Mouse (Mus musculus): Measurements from ENCODE around the gene Rbm5. TPM values are rescaled to one million over a fixed set of nuclear protein-coding genes. Genes with fewer than 3 reads are reported as not detected.
A peak's percentile ranks its signal among the peaks of the same experiment; 100 is the strongest.

Gene Rbm5
- polyA plus RNA-seq, 1 experiment from 2014 or later = 256 TPM

DNA sequence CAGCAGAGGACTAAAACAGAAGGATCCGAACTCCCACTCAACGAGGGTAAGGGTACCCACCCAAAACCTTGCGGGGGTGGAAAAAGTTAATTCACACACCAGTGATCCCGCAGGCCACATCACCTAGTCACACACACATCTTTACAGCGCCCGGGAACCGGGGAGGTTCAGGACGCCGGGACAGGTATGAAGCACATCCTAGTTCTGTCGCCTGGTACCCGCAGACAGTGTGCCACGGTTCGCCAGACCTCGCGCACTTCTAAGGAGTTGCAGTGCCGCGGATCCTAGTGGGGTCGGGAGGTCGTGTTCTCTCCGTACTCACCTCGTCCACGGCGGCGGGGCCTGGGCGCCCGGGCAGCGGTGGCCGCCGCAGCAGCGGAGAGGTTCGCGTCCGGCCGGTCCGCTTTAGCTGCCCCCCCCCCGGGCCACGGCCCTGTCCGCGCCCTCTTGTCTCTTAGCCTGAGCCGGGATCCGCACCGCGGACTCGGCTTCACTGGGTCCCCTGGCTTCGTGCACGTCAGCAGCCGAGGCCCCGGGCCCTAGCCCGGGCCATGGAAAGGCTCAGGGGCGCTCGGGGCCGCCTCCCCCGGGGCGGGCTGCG, 61.6 kb downstream of the Rbm5 start:
- H3K4me1 ChIP-seq = peaks cover 56% of the 10 kb centered on the region
- WGBS = under 1% methylated on average over 42 of the region's 55 CpGs
- ATAC-seq = no peak

GRCm38 (mm10) chr9:107708439-107709095, 62.2 kb downstream of the Rbm5 start:
- H3K4me3 ChIP-seq = peak overlapping the region; percentile 65
- H3K4me2 ChIP-seq = peak overlapping the region; percentile 86
- peak overlapping the region; percentile 78 for H3K27ac ChIP-seq
- H3K36me3 ChIP-seq (ENCODE audit: poor library complexity, severe bottlenecking) = peaks cover 12% of the 10 kb centered on the region
- peaks cover 57% of the 10 kb centered on the region for H3K4me1 ChIP-seq
- 8% methylated on average over 21 of the region's 21 CpGs for WGBS
- no peaks in the 10 kb centered on the region for H3K9me3 ChIP-seq (replicated peaks)
- H3K9ac ChIP-seq = peak overlapping the region; percentile 80
- no peak for ATAC-seq
- H3K27me3 ChIP-seq = peaks cover 54% of the 10 kb centered on the region

More for the DNA sequence above, 61.6 kb downstream of the Rbm5 start:
- H3K27me3 ChIP-seq = peaks cover 54% of the 10 kb centered on the region
- peak overlapping the region; percentile 70 for H3K27ac ChIP-seq
- no peaks in the 10 kb centered on the region for H3K9me3 ChIP-seq (replicated peaks)
- peak overlapping the region; percentile 80 for H3K9ac ChIP-seq
- H3K4me2 ChIP-seq = peak overlapping the region; percentile 86
- peak overlapping the region; percentile 65 for H3K4me3 ChIP-seq
- H3K36me3 ChIP-seq (ENCODE audit: poor library complexity, severe bottlenecking) = peaks cover 11% of the 10 kb centered on the region

- Histone ChIP-seq H3K4me1 (peaks cover 64% of the 10 kb centered on the region), H3K9ac (peak overlapping the region; percentile 80), H3K9me3 (replicated peaks) (no peaks in the 10 kb centered on the region), H3K27me3 (peaks cover 54% of the 10 kb centered on the region), H3K36me3 (ENCODE audit: poor library complexity, severe bottlenecking) (peaks cover 12% of the 10 kb centered on the region), H3K27ac (peak overlapping the region; percentile 78), H3K4me3 (peak overlapping the region; percentile 65), H3K4me2 (peak overlapping the region; percentile 86)
- 3% methylated on average over 16 of the region's 17 CpGs for WGBS
- peak; percentile 37; the same call in 1 of the 2 replicates for ATAC-seq
These were observed 62.9 kb downstream of the Rbm5 start for GRCm38 (mm10) chr9:107707701-107708438.

GRCm38 (mm10) chr9:107706781-107707211, 64.0 kb downstream of the Rbm5 start:
- Histone ChIP-seq H3K36me3 (ENCODE audit: poor library complexity, severe bottlenecking) (peaks cover 15% of the 10 kb centered on the region), H3K4me1 (peaks cover 73% of the 10 kb centered on the region), H3K27me3 (peaks cover 54% of the 10 kb centered on the region), H3K4me2 (peak overlapping the region; percentile 86), H3K9me3 (replicated peaks) (no peaks in the 10 kb centered on the region), H3K9ac (peak overlapping the region; percentile 80), H3K4me3 (peak overlapping the region; percentile 65), H3K27ac (peak overlapping the region; percentile 78)
- 2% methylated on average over 14 of the region's 14 CpGs for WGBS
- ATAC-seq = no peak

DNA sequence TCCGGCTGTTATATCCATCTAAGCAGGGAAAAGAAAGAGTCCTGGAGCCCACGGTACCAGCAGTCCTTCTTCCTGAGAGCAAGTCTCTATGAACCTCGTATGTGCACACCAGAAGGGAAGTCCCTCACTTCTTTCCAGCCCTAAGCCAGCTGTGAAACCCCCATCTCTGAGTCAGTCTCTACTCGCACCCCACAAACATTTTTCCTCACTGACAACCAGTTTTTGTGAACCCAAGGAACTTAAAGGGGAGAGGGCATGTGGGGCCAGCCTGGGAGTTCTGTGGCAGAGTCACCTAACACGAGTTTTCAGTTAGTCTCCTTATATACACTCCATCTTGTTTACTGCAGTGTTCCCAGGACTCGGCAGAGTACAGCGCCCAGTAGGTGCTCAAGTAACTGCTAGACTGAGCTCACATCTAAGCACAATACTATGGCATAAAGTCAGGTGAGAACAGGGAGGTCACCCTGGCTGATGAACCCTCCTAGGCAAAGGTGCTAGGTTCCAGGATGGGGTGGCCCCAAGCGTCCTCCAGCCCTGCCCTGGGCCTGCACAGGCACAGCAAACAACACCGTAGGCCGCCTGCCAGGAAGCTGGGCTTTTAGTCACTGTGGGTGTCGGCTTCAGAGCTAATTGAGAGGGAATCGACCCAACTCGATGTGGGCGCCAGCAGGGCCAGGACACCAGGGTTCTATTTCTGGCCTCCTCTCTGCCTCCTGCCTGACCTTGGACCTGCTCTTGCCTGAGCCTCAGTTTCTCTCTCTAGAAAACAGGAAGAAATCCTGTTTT, 67.3 kb downstream of the Rbm5 start:
- WGBS = 68% methylated on average over 14 of the region's 14 CpGs
- H3K4me2 ChIP-seq = no peak overlapping the region
- H3K27me3 ChIP-seq = peaks cover 46% of the 10 kb centered on the region
- H3K9ac ChIP-seq = 0 out of 2 replicates have a peak overlapping the region, but pooled peaks have one; percentile 12
- no peaks in the 10 kb centered on the region for H3K9me3 ChIP-seq (replicated peaks)
- no peak overlapping the region; the same call in 1 of the 2 replicates for H3K27ac ChIP-seq
- H3K4me1 ChIP-seq = peaks cover 89% of the 10 kb centered on the region
- no peak for ATAC-seq
- no peak overlapping the region for H3K4me3 ChIP-seq
- peaks cover 15% of the 10 kb centered on the region for H3K36me3 ChIP-seq (ENCODE audit: poor library complexity, severe bottlenecking)

DNA sequence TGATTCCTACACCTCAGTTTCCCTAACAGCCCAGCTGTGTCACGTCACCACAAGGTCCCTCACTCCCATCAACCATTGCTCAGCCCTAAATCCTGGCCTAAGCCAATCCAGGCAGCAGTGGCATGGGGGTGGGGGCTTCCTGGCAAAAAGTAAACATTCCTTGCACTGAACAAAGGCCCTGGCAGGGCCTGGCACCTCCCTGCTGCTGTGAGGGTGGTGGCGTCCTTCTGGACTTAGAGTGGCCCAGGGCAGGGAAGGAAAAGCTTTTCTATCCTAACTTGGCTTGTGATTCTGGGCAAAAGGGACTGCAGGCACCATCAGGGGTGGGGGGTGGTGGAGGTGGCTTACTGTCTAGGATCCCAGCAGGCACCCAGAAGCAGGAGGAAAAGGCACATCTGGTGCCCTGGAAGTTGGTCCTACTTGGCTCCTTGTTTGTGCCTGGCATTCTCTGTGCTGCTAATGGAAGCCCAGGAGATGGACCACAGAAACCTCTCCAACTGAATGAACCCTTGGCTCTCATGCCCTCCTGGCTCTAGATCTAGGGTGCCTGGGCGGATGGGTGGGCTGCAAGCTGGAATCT, 68.1 kb downstream of the Rbm5 start:
- Histone ChIP-seq H3K27me3 (peaks cover 37% of the 10 kb centered on the region), H3K9me3 (replicated peaks) (no peaks in the 10 kb centered on the region), H3K27ac (no peak overlapping the region), H3K4me1 (peaks cover 89% of the 10 kb centered on the region), H3K36me3 (ENCODE audit: poor library complexity, severe bottlenecking) (peaks cover 15% of the 10 kb centered on the region), H3K4me3 (no peak overlapping the region), H3K9ac (peak overlapping the region; percentile 12; the same call in 1 of the 2 replicates), H3K4me2 (no peak overlapping the region)
- no peak for ATAC-seq
- 64% methylated on average over 3 of the region's 3 CpGs for WGBS

DNA sequence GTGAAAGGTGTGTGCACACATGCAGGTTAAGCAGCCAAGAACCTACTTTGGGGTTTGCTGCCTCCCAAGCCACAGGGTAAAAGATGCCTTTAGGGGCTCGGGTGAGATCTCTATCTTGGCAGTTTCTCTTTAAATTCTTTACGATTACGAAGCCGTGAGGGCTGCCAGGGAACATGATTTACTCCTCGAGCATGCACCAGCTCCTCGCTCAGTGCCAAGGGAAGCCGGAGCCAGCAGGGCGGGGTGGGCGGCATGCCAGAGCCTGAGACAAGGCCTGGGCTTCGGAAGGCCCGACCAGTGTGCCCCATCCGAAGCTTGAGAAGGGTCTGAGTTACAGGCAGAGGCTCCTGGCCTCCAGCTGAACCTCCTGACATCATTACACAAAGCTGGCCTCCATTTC, 69.2 kb downstream of the Rbm5 start:
- no peaks in the 10 kb centered on the region for H3K9me3 ChIP-seq (replicated peaks)
- 36% methylated on average over 12 of the region's 12 CpGs for WGBS
- peaks cover 15% of the 10 kb centered on the region for H3K36me3 ChIP-seq (ENCODE audit: poor library complexity, severe bottlenecking)
- peaks cover 89% of the 10 kb centered on the region for H3K4me1 ChIP-seq
- peak overlapping the region; percentile 30; the same call in 1 of the 2 replicates for H3K9ac ChIP-seq
- peak overlapping the region; percentile 19; the same call in 1 of the 2 replicates for H3K4me2 ChIP-seq
- H3K27me3 ChIP-seq = peaks cover 30% of the 10 kb centered on the region
- ATAC-seq = no peak
- 0 out of 2 replicates have a peak overlapping the region, but pooled peaks have one; percentile 38 for H3K27ac ChIP-seq
- no peak overlapping the region for H3K4me3 ChIP-seq

- no peak overlapping the region for H3K4me3 ChIP-seq
- WGBS = 32% methylated on average over 6 of the region's 6 CpGs
- peaks cover 32% of the 10 kb centered on the region for H3K27me3 ChIP-seq
- peak overlapping the region; percentile 51 for H3K9ac ChIP-seq
- peaks cover 12% of the 10 kb centered on the region for H3K36me3 ChIP-seq (ENCODE audit: poor library complexity, severe bottlenecking)
- H3K27ac ChIP-seq = peak overlapping the region; percentile 57
- peak overlapping the region; percentile 48 for H3K4me2 ChIP-seq
- no peak for ATAC-seq
- H3K9me3 ChIP-seq (replicated peaks) = no peaks in the 10 kb centered on the region
- peaks cover 88% of the 10 kb centered on the region for H3K4me1 ChIP-seq
These were observed 70.7 kb downstream of the Rbm5 start for GRCm38 (mm10) chr9:107700114-107700571.

- Histone ChIP-seq H3K27ac (peak overlapping the region; percentile 57; the same call in 1 of the 2 replicates), H3K9ac (peak overlapping the region; percentile 51; the same call in 1 of the 2 replicates), H3K4me3 (no peak overlapping the region), H3K36me3 (ENCODE audit: poor library complexity, severe bottlenecking) (peaks cover 6% of the 10 kb centered on the region), H3K4me1 (peaks cover 88% of the 10 kb centered on the region), H3K27me3 (peaks cover 30% of the 10 kb centered on the region), H3K9me3 (replicated peaks) (no peaks in the 10 kb centered on the region), H3K4me2 (peak overlapping the region; percentile 48; the same call in 1 of the 2 replicates)
- no peak for ATAC-seq
- 11% methylated on average over 9 of the region's 9 CpGs for WGBS
These were observed 71.3 kb downstream of the Rbm5 start for GRCm38 (mm10) chr9:107699376-107699980.

DNA sequence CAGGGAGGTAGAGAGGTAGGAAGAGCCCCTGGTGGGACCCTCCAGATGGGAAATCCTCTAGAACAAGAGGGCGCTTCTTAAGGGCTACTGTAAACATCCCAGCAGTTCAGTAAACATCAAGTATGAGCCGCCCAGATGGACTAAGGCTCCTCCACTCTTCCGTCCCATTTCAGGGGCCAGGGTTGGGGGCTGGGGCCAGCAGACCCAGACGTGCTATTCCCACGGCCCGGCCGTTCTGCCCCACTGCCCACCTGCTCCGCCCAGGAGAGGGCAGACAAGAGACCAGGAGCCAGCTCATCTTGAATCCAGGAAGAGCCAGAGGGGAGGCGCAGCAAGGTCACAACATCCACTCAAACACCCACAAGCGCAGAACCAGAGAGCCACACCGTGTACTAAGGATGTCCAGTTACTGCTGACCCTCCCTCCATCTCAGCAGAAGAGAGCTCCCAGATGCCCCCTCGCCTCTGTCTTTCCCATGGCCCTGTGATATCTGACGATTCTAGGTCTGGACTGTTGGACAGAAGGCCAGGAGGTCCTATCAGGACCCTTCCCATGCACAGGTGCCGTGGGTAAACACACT, 72.1 kb downstream of the Rbm5 start:
- H3K9me3 ChIP-seq (replicated peaks) = no peaks in the 10 kb centered on the region
- H3K4me2 ChIP-seq = peak overlapping the region; percentile 48
- H3K9ac ChIP-seq = 0 out of 2 replicates have a peak overlapping the region, but pooled peaks have one; percentile 1
- ATAC-seq = peak; percentile 9; the same call in 1 of the 2 replicates
- no peak overlapping the region for H3K4me3 ChIP-seq
- WGBS = 11% methylated on average over 14 of the region's 14 CpGs
- H3K4me1 ChIP-seq = peaks cover 81% of the 10 kb centered on the region
- H3K36me3 ChIP-seq (ENCODE audit: poor library complexity, severe bottlenecking) = peaks cover 3% of the 10 kb centered on the region
- peaks cover 30% of the 10 kb centered on the region for H3K27me3 ChIP-seq
- H3K27ac ChIP-seq = no peak overlapping the region
